Mouse (Mus musculus) heart, postnatal 14 days (tissue): ENCODE data around the gene Dapk3. TPM values are rescaled to one million over a fixed set of nuclear protein-coding genes. Genes with fewer than 3 reads are reported as not detected.
"Not testable (repeated sequence)": the region's sequence is repeated elsewhere in the genome, so short reads cannot be mapped to it uniquely, and the experiment has no call there.

ENCODE experiments used
- DNase-seq, 2 experiments: peaks; one replicate each; pipeline ENCODE4 v3.0.0; 2021 to 2022
- intact Hi-C: fragments of 180-260 bp; cut with DNase I; formaldehyde crosslinking; loops from one replicate; pipeline ENCODE4 v1.15.1; 2025
- total RNA-seq, 2 experiments: library from RNA; stranded (reverse); gene quantifications; 2 replicates each; pipeline ENCODE4 v1.2.3; 2021

The Dapk3 gene
- total RNA-seq, 2 experiments from 2014 or later, result 28.4 to 29.2 TPM

GRCm38 (mm10) chr10:81144667-81145066 is 38.1 kb upstream of the Dapk3 start:
- DNase-seq, result peak; percentile 66 to 71
- intact Hi-C loops, result no loop called here

DNA sequence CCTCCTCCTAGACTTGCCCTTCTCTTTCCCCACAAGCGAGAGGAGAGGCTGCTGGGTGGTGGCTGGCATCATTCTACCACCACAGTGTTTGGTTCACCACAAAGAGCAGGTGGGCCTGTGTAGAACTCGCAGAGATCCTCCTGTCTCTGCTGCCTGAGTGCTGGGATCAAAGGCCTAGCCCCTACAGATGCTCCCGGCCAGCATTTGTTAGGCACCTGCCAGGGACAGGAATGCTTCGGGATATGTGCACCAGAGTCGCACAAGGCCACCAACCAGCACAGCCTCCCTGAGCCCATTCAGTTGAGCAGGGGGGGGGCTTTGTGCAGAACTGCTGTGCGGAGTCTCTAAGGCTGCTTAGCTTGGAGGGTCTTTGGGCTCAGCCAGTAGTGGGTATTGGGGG is 37.5 kb upstream of the Dapk3 start:
- no peak for DNase-seq
- intact Hi-C loops, result no loop called here

DNA sequence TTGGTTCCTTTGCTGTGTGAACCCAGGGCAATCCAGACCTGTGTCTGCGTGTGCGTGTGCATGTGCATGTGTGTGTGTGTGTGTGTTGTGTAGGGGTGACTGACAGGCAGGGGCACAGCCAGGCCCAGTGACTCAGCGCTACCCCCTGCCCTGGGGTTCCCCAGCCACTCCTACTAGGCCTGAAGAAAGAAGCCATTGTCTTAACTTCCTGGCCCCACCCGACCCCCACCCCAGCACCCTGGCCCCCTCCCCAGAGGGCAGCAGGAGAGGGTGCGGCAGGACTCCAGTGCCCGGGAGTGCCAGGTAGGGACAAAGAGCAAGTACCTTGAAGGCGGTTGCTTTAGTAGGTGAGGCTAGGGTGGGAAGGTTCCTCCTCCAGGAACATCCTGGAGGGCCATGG is 37.0 kb upstream of the Dapk3 start:
- intact Hi-C loops, result loop anchor here (2.0 kb wide), 1 partner anchor 17 kb away; no protein-coding TSS in a partner anchor
- DNase-seq, result no peak

DNA sequence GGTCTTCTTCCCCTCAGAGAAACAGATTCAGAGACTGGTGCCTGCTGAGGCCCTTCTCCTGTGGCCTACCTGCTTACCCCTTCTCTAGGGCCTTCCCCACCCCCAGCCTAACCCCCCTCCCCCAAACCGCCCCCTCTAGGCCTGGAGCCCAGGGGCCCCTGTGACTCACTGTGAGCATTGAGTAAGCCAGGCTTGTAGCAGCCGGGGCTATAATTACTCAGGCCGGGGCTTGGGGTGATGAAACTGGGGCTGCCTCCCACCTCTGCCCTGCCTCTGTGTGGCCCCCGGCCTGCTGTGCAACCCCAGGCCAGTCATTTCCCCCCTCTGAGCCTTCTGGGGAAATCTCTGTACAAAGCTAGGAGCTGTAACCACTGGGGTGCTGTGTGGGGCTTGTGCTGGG is 36.5 kb upstream of the Dapk3 start:
- intact Hi-C loops, result loop anchor here (2.0 kb wide), 1 partner anchor 17 kb away; no protein-coding TSS in a partner anchor
- DNase-seq, result no peak

GRCm38 (mm10) chr10:81151261-81151660 is 31.5 kb upstream of the Dapk3 start:
- intact Hi-C loops, result no loop called here
- no peak for DNase-seq

GRCm38 (mm10) chr10:81152609-81153008 is 30.2 kb upstream of the Dapk3 start:
- DNase-seq, result no peak
- intact Hi-C loops, result no loop called here

DNA sequence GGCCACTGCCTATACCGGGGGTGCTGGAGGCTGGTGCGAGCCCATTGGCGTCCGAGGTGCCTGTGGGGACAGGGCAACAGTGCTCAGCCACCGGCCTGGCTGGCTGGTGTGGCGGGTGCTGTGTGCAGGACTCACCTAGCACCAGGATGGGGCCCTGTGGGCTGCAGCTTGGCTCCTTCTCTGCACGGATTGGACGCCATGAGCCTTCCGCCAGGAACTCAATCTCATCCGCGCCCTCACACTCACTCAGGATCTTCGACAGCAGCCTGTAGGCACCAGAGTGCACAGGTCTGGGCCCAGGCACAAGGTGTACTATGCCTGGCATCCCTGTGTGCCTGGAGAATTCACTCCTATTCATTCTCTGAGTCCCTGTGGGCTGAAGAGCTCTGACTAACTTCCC is 28.5 kb upstream of the Dapk3 start:
- DNase-seq, result no peak
- intact Hi-C loops, result no loop called here

DNA sequence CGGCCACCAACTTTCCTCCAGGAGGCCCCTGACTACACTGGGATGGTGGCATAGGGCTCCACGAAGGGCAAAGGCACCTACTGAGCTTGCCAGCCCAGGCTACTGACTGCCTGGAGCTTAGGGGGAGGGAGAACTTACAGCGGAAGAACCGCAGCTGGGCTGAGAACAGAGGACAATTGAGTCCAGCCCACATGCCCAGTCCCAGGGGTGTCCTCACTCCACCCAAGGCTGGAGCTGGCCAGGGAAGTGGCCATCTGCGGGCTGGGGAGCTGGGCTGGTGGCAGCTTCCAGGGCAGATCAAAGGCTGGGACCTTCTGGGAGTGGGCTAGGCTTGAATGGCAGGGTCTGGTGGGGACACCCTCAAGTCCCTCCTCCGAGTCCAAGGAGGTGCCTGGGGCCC is 28.1 kb upstream of the Dapk3 start:
- intact Hi-C loops, result no loop called here
- no peak for DNase-seq

GRCm38 (mm10) chr10:81161602-81162317 is 21.0 kb upstream of the Dapk3 start:
- DNase-seq, result no peak

DNA sequence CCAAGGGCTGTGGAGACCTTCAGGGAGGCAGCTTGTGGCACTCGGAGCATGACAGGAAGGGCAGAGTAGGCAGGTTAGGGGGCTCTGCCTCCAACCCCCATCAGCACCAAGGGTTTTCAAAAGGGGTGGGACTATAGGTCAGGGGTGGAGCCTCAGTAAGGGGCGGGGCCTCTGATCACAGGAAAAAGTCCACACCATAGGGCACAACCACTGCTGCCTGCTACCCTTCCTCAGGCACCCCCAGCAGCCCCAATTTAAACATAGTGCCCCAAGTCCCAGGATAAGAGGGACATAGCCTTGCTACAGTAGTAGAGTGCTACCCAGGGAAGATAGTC is 20.5 kb upstream of the Dapk3 start:
- no peak for DNase-seq
- intact Hi-C loops, result loop anchor here (2.0 kb wide), 1 partner anchor 15 kb away; no protein-coding TSS in a partner anchor

More at GRCm38 (mm10) chr10:81161602-81162317, 21.0 kb upstream of the Dapk3 start:
- intact Hi-C loops, result loop anchor here (2.0 kb wide), 1 partner anchor 15 kb away; no protein-coding TSS in a partner anchor

GRCm38 (mm10) chr10:81165118-81165517 is 17.7 kb upstream of the Dapk3 start:
- intact Hi-C loops, result no loop called here
- no peak for DNase-seq

- intact Hi-C loops, result loop anchor here (2.0 kb wide), 1 partner anchor 29 kb away; no protein-coding TSS in a partner anchor
- peak; percentile 100 for DNase-seq
Observed at GRCm38 (mm10) chr10:81167200-81168086, 15.4 kb upstream of the Dapk3 start, which contains the start of gene Pias4. Gene Pias4, minus strand, starts transcription at chr10:81167923.

DNA sequence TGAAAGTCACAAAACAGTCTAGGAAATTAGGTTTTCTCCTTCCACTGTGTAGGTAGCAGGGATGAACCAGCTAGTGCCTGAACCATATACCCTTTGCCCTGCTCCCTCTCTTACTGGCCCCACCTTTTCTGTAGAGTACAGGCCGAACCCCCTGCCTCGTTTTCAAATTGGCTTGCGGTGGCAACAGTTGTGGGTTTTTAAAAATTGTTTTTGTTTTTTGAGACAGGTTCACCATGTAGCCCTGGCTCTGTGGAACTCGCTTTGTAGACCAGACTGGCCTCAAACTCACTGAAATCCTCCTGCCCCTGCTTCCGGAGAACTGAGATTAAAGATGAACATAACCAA is 14.7 kb upstream of the Dapk3 start:
- intact Hi-C loops, result no loop called here
- DNase-seq, result no peak

DNA sequence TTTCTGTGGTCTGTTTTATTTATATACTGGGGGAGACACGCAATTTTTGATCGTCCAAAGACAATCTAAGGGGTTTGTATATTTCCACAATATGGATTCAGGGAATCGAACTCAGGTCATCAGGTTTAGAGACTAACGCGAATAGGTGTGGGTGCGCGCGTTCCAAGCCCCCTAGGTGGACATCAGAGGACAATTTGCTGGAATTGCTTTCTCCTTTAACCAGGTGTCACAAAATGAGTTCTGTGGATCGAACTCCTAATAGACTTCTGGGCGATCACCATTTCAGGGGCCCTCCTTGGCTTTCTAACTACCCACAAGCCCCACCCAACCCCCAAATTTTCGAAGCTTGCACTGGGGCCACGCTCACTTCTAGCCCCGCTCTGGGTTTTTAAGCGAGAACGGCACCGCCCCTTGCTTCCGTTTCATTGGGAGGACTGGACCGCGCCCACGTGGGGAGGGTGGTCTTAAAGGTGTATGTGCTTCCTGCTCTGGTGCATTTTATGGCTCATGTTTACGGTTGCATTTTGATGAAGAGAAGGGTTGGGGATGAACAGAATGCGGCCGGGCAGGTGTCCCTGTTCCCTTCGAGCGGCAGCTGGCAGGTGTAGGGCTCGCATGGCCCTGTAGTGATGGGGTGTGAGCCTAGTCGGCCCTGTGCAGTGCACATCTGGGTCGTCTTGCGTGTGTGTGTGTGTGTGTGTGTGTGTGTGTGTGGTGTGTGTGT is 14.1 kb upstream of the Dapk3 start:
- intact Hi-C loops, result no loop called here
- DNase-seq, result peak; percentile 84 to 85

DNA sequence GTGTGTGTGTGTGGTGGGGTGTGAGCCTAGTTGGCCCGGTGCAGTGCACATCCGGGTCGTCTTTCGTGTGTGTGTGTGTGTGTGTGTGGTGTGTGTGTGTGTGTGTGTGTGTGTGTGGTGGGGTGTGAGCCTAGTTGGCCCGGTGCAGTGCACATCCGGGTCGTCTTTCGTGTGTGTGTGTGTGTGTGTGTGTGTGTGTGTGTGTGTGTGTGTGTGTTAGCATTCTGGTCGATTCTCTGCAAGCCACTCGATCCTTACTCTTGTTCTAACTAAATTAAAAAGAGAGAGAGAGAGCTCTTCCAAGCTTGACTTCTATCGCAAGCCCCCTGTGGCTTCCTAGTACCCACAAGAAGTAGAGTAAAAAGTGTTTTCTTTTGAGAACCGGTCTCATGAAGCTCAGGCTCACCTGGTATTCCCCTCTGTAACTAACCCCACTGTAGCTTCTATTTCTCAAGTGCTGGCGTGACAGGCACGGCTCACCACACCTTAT is 13.3 kb upstream of the Dapk3 start:
- peak in 1 of 2 experiments; percentile 32 for DNase-seq
- intact Hi-C loops, result not testable (repeated sequence)

DNA sequence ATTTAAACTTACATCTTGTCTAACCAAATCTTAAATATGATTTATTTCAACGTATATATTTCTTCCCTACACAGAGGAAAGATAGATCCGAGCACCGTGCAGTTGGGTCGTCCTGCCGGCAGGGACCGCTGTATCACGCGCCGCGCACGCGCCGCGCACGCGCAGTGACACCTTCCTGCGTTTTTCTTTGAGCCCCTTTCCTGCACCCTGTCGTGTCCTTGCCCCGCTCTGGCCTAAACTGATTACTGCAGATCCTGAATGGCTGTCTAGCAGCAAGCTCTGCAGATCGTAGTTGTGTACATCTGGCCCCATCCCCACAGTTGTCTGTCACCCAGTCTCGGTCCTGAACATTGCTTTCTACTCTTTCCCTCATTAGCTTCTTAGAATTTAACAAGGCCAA is 9.7 kb upstream of the Dapk3 start:
- peak; percentile 87 to 88 for DNase-seq
- intact Hi-C loops, result loop anchor here (5.0 kb wide), 2 partner anchors 66 to 156 kb away; partner anchors contain the start of gene Map2k2

DNA sequence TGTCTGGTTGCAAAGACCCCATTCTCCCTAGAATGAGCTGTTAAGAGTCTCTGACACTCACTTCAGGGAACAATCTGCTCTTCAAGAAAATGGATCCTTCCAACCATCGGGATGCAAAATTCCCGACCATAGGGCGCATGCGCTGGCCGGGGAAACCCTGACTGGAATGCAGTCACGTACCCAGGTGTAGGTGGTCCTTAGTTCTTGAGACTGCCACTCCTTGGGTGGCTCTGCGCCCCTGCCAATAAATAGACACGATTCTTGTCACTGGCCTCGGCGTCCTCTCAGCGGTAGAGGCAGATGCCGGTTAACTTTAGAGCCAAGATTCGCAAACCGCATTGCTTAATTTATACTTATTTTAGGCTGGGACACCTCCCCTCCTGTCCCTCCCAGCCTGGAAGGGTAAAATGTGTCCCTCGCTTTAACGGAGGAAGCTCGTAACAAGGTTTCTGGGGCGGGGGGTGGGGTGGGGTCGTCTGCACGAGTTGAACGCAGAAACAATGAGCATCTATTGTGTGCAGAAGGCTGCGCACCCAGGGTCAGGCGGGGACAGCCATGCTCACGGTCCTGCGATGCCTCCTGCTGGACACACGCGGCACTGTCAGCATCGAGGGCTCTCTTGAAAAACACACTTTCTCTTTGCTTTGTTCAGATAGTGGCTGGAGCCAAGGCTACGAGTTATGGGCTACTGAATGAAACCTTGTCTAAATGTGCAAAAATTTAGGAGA is 8.0 kb upstream of the Dapk3 start:
- intact Hi-C loops, result loop anchor here (2.0 to 5.0 kb wide), 4 partner anchors 67 to 177 kb away; partner anchors contain the start of gene Map2k2
- DNase-seq, result peak; percentile 90 to 95

DNA sequence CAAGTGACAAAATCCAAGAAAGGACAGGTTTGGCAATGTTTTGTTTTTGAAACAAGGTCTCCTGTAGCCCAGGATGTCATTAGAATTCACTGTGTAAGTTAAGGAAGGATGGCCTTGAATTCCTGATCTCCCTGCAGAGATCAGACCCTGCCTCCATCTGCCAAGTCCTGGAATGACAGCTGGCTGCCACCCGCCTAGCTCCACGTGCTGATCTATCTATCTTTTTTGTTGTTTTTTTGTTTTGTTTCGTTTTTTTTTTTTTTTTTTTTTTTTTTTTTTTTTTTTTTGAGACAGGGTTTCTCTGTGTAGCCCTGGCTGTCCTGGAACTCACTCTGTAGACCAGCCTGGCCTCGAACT is 7.5 kb upstream of the Dapk3 start:
- DNase-seq, result not testable (repeated sequence)
- intact Hi-C loops, result loop anchor here (2.0 to 5.0 kb wide), 2 partner anchors 89 to 178 kb away; no protein-coding TSS in a partner anchor

- intact Hi-C loops, result loop anchor here (2.0 to 5.0 kb wide), 2 partner anchors 89 to 179 kb away; no protein-coding TSS in a partner anchor
- peak in 1 of 2 experiments; percentile 49 for DNase-seq
Observed at GRCm38 (mm10) chr10:81175936-81176465, 6.8 kb upstream of the Dapk3 start.
